Mouse (Mus musculus): Measurements from ENCODE around the gene Fnbp1.

GRCm38 (mm10) chr2:31143768-31144695, 2.2 kb upstream of the Fnbp1 start:
- no peak for TF ChIP-seq CTCF (IDR thresholded peaks at IDR 0.05; ENCODE audit: borderline replicate concordance, control insufficient read depth, extremely low read depth, insufficient read depth, low read length, poor library complexity)
- TF ChIP-seq POLR2A (IDR thresholded peaks at IDR 0.05; ENCODE audit: control insufficient read depth, extremely low read depth, insufficient read depth, low read length, poor library complexity) = no peak
